Mouse (Mus musculus): Measurements from ENCODE around the gene Abcg4.
"Not testable (repeated sequence)": the region's sequence is repeated elsewhere in the genome, so short reads cannot be mapped to it uniquely, and the experiment has no call there.

Gene Abcg4

GRCm38 (mm10) chr9:44319887-44320798, 31.7 kb upstream of the Abcg4 start, which contains the start of gene C2cd2l:
C2cd2l (minus strand) TSS chr9:44320285.
- intact Hi-C loops (cut with DNase I), result no loop called here

- intact Hi-C loops (cut with DNase I), result no loop called here
Observed at GRCm38 (mm10) chr9:44319105-44319886, 30.9 kb upstream of the Abcg4 start.

DNA sequence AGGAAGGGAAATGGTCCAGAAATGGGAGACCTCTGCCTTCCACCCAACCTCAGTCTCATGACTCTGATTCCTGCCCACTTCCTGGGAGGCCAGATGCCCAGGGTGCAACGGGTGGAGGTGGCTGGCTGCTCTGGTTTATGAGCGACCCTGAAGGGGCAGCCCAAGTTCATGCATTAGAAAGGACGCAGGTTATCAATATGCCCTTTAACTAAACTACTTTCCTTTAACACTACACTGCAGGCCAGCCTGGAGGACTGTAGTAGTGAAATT, 30.3 kb upstream of the Abcg4 start:
- intact Hi-C loops (cut with DNase I), result no loop called here

- intact Hi-C loops (cut with DNase I), result no loop called here
Observed at GRCm38 (mm10) chr9:44318076-44318825, 29.8 kb upstream of the Abcg4 start.

GRCm38 (mm10) chr9:44317452-44317851, 29.0 kb upstream of the Abcg4 start:
- intact Hi-C loops (cut with DNase I), result no loop called here

DNA sequence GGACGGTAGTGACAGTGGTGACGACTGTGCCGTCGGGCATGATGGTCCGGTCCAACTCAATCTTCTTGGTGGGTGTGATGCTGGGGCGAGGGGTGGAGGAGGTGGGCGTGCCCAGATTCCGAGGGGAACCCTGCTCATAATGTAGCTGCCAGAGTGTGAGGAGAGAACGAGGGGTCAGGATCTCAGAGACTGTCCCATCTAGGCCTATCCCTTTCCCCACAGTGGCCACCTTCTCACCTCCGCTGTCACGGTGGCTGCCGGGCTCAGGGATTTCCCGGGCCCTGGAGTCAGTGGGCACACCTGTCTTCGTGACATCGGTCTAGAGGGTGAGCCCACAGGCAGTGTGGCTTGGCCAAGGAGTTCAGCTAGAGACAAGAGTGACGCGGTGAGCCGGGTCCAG, 26.5 kb upstream of the Abcg4 start:
- intact Hi-C loops (cut with DNase I), result no loop called here

DNA sequence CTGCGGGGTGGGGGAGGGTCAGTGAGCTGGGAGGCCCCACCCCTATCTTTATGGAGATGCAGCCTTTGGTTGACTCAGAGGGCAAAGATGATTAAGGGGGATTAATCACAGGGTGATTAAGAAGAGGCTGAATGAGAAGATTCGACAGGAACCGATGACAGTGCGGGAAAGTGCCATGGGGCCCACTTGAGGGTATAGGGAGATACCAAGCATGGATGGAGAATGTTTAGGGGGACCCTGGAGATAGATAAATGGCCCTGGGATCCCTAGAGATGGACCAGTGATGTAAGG, 25.8 kb upstream of the Abcg4 start:
- intact Hi-C loops (cut with DNase I), result no loop called here

DNA sequence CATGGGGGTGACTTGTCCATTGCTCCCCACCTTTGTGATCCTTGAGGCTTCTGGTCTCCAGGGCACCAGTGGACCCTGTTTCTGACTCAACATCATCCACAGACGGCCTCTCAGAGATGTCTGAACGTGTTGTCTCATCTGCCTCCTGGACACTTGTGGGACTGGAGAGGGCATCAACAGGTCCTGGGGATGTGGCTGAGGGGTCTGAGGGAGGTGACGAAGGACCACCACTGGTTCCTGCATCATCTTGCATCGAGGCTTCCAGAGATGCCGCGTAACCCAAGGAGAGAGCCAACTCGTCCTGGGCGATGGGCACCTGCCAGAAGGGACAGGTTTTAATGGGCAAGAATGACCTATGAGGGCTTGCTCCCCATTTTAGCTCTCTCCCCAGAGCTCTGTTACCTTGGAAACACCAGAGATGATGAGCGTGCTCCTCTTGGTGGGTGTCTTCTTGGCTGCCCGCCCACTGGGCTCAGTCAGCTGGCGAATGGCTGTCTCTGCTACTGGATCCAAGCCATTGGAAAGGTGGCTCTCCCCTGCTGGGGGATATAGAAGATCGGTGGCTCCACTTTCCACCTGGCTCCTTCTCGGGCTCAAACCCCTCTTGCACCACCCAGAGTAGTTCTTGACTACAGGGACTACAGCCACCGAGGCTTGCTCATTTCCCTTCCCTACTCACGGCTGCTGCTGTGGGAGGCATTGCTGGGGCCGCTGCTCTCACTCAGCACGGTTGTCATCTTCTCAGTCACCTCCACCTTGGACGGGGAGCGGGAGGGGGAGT, 25.3 kb upstream of the Abcg4 start:
- intact Hi-C loops (cut with DNase I), result no loop called here

DNA sequence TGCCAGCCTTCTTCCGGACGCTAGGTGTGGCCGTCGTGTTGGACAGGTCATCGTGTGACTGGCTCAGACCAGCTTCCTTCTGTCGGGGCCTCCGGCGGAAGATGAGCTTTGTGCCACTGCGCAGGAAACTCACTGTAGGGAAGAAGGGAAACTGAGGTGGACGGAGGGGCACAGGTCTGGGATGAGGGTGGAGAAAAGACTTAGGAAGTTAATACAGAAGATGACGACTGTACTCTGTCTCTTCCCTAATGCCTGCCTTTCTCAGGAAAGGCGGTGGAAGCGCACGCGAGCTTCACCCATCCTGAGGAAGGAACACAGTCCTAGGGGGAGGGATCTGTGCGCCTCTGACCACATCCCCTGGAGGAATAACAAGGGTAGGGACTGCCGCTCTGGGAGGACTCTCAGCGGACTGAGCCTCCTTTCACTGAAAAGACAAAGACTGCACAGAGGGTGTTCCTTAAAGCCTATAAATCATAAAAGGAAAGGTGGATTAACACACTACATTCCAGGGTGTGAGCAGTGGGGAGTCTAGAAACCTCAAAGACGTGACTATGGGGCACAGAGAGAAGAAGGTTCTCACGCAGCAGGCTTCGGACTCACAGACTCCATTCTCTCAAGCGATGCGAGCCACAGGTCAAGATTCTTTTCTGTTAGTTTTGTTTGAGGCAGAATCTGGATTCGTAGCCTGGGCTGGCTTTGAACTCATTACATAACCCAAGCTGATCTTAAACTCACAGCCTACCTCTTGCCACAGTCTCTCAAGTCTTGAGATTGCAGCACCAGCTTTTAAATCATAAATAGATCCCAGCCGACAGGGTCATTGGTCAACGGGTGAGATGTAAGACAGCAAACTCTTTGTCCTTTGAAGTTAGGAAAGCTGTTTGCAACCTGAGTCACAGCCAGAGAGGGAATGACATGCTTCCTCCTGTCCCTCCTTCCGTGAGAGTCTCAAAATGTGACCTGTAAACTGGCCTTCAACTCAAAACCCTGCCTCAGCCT, 23.0 kb upstream of the Abcg4 start:
- intact Hi-C loops (cut with DNase I), result no loop called here

DNA sequence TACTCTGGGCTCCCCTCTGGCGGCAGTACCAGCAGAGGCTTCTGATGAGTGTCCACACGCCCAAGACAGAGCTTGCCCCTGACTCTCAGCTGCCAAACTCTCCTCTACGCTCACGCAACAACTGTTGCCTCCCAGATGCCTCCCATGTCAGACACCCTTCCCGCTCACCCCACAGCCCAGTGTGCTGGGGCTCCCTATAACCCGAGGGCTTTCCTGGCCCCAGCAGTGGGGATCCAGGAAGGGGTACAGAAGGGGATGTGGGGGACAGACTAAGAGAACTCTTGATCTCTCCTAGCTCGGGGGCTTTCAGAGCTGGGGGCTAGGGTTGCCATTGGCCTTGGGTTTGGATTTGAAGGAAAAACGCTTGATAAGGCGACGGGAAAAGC, 22.3 kb upstream of the Abcg4 start:
- intact Hi-C loops (cut with DNase I), result no loop called here

DNA sequence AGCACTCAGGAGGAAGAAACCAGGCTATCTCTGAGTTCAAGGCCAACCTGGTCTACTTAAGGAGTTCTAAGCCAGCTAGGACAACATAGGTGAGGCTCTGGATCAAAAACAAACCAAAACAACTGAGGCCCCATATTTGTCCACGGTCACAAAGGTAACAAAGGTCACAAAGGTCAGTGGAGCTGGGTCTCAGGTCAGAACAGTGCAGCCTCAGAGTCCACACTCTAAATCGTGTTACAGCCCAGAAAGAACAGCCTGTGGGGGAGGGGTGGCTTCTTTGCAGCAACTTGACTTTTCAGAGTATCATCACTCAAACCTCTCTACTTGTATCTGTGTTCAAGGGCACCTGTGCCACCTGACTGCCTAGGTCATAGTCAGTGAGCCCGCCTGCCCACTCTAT, 21.3 kb upstream of the Abcg4 start:
- intact Hi-C loops (cut with DNase I), result no loop called here

GRCm38 (mm10) chr9:44307248-44307647, 18.8 kb upstream of the Abcg4 start:
- intact Hi-C loops (cut with DNase I), result no loop called here

DNA sequence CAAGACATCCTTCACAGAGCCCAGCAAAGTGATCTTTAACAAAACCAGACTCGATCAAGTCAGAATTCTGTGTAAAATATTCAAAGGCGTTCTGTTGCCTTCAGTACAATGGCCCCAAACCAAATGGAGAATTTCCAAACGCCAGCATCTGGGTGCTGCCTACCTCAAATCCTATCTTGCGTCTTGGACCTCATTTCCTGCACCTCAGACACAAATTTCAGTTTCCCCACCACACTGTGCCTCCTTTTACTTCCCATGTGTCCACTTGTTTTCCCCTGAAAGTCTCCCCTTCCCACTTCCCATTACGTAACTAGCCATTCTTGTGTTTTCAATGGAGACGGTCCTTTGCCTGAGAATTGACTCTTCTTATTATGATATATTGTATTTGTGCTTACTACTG, 18.1 kb upstream of the Abcg4 start:
- intact Hi-C loops (cut with DNase I), result no loop called here

GRCm38 (mm10) chr9:44305466-44306079, 17.2 kb upstream of the Abcg4 start, which contains the start of gene Hinfp:
Hinfp (minus strand) TSS chr9:44305671.
- intact Hi-C loops (cut with DNase I), result no loop called here

- intact Hi-C loops (cut with DNase I), result not testable (repeated sequence)
Observed at GRCm38 (mm10) chr9:44300001-44300400, 11.6 kb upstream of the Abcg4 start.

DNA sequence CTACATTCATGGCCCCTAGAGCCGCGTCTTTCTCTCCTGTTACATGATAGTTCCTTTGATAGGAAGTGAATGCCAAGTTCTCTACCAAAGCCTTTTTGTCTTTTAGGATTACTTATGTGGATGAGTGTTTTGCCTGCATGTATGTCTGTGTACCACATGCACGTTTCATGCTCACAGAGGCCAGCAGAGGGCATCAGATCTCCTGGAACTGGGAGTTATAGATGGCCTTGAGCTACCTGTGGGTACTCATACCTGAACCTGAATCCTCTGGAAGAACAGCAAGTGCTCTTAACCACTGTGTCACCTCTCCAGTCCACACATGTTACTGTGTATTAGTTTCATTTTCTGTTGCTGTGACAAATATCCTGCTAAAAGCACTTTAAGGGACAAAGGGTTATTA, 4.1 kb upstream of the Abcg4 start:
- intact Hi-C loops (cut with DNase I), result loop anchor here (5.0 kb wide), 1 partner anchor 65 kb away; no protein-coding TSS in a partner anchor

- intact Hi-C loops (cut with DNase I), result no loop called here
Observed at GRCm38 (mm10) chr9:44288959-44289291, 510 bp upstream of the Abcg4 start.

DNA sequence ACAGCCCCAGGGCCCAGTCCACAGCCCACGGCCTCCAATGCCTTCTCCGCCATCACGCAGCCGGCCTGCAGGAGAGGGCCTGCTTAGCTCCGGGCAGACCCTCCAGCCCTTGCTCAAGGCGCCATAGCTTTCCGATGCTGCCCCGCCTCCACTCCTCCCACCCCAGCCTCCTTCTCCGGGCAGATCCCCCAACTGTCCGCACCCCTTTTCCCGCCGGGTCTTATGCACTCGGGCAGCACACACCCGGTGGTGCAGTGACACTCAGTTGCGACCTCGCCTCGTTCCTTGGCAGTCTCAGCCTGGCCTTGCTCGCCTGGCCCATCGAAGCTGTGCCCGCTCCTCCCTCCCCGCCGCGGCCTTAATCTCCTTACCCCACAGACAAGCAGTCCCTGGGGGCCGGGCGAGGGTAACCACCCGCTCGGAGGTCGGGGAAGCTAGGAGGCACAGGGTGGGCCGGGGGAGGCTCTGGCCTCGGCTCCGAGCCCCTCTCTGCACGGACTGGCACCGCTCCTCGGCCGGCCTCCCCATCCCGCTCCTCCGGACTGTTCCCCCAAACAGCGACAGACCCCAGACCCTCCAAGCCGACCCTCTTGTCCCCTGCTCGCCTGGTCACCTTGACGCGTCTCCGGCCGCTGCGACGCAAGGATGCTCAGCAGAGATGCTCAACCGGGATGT, 877 bp downstream of the Abcg4 start:
- intact Hi-C loops (cut with DNase I), result no loop called here

DNA sequence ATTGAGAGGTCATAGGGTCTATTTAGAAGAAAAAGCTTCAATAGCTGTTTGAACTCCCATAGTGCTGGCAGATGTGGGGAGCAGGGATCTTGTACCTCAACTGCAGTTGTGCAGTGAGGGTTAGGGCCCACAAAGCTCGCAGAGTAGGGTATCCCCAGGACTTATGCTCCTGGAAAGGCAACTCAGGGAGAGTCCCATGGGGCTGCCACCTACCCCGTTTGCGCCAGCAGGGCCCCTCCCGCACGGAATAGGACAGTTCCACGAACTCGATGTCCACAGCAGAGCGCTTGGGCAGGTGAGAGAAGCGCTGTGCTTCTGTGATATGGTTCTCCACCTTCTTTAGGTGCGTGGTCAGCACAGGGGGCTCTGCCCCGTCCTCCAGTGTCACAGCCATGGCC, 1.4 kb downstream of the Abcg4 start:
- intact Hi-C loops (cut with DNase I), result no loop called here

All from adrenal gland (tissue).